Mouse (Mus musculus): ENCODE data around the gene Htra3.

DNA sequence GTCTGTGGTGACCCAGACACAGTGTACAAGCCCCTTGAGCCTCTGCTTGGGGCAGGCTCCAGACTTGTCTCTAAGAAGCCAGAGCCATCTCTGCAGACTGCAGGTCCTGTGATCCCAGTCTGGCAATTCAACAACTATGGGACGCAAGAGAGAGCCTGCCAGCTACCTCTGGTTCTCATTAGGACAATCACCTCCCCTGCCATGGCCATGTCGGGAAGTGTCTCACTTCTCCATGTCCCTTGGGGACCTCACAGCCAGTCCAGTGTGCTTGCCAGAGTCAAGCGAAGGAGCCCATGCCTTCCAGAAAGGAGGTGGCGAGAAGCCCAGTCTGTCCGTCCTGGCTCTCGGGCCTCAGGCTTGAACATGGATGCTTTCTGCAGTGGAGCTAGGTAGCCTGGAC is 46.7 kb downstream of the Htra3 start:
- TF ChIP-seq EP300 (IDR thresholded peaks at IDR 0.05): no peak
- no peak for TF ChIP-seq CTCF (IDR thresholded peaks at IDR 0.05)

Data from lung, postnatal 0 days (tissue).